Mouse (Mus musculus): Measurements from ENCODE around the gene Fam173b.
"Not testable (repeated sequence)": the region's sequence is repeated elsewhere in the genome, so short reads cannot be mapped to it uniquely, and the experiment has no call there.

The Fam173b gene

GRCm38 (mm10) chr15:31601646-31602374 lies at the start of gene Fam173b, which contains the start of gene Cct5:
Gene Fam173b (plus strand): TSS chr15:31601852.
Gene Cct5 (minus strand): TSS chr15:31601804.
- peak; percentile 97 to 99 for DNase-seq (ENCODE audit: low spot score in 2 of 2)

- no peak for DNase-seq (ENCODE audit: low spot score in 2 of 2)
Observed at GRCm38 (mm10) chr15:31554855-31555254, 46.8 kb upstream of the Fam173b start.

- no peak for DNase-seq (ENCODE audit: low spot score in 2 of 2)
Observed at GRCm38 (mm10) chr15:31561390-31561789, 40.3 kb upstream of the Fam173b start.

GRCm38 (mm10) chr15:31561976-31562375 lies 39.7 kb upstream of the Fam173b start:
- no peak for DNase-seq (ENCODE audit: low spot score in 2 of 2)

- no peak for DNase-seq (ENCODE audit: low spot score in 2 of 2)
Observed at GRCm38 (mm10) chr15:31562847-31563246, 38.8 kb upstream of the Fam173b start.

GRCm38 (mm10) chr15:31563577-31564546 lies 37.8 kb upstream of the Fam173b start:
- no peak for DNase-seq (ENCODE audit: low spot score in 2 of 2)

- DNase-seq (ENCODE audit: low spot score in 2 of 2) = no peak
Observed at GRCm38 (mm10) chr15:31565184-31565583, 36.5 kb upstream of the Fam173b start, which contains the start of gene Cmbl. Gene Cmbl (plus strand): TSS chr15:31565389.

- DNase-seq (ENCODE audit: low spot score in 2 of 2) = no peak
Observed at GRCm38 (mm10) chr15:31565786-31566185, 35.9 kb upstream of the Fam173b start.

GRCm38 (mm10) chr15:31567431-31567830 lies 34.2 kb upstream of the Fam173b start:
- no peak for DNase-seq (ENCODE audit: low spot score in 2 of 2)

GRCm38 (mm10) chr15:31568581-31568996 lies 33.1 kb upstream of the Fam173b start:
- peak; percentile 48 to 54 for DNase-seq (ENCODE audit: low spot score in 2 of 2)

- no peak for DNase-seq (ENCODE audit: low spot score in 2 of 2)
Observed at GRCm38 (mm10) chr15:31569325-31570022, 32.2 kb upstream of the Fam173b start.

GRCm38 (mm10) chr15:31570959-31571358 lies 30.7 kb upstream of the Fam173b start:
- DNase-seq (ENCODE audit: low spot score in 2 of 2) = no peak

- peak; percentile 20 to 41 for DNase-seq (ENCODE audit: low spot score in 2 of 2)
Observed at GRCm38 (mm10) chr15:31571906-31572722, 29.5 kb upstream of the Fam173b start.

GRCm38 (mm10) chr15:31573287-31573686 lies 28.4 kb upstream of the Fam173b start:
- no peak for DNase-seq (ENCODE audit: low spot score in 2 of 2)

- DNase-seq (ENCODE audit: low spot score in 2 of 2) = no peak
Observed at GRCm38 (mm10) chr15:31573692-31574091, 28.0 kb upstream of the Fam173b start.

- no peak for DNase-seq (ENCODE audit: low spot score in 2 of 2)
Observed at GRCm38 (mm10) chr15:31576076-31576475, 25.6 kb upstream of the Fam173b start.

GRCm38 (mm10) chr15:31581086-31581485 lies 20.6 kb upstream of the Fam173b start:
- DNase-seq (ENCODE audit: low spot score in 2 of 2) = not testable (repeated sequence)

- no peak for DNase-seq (ENCODE audit: low spot score in 2 of 2)
Observed at GRCm38 (mm10) chr15:31583304-31584085, 18.2 kb upstream of the Fam173b start.

- no peak for DNase-seq (ENCODE audit: low spot score in 2 of 2)
Observed at GRCm38 (mm10) chr15:31585238-31585637, 16.4 kb upstream of the Fam173b start.

GRCm38 (mm10) chr15:31586088-31586487 lies 15.6 kb upstream of the Fam173b start:
- no peak for DNase-seq (ENCODE audit: low spot score in 2 of 2)
